Mouse (Mus musculus): ENCODE measurements around the gene Mgat4e.

DNA sequence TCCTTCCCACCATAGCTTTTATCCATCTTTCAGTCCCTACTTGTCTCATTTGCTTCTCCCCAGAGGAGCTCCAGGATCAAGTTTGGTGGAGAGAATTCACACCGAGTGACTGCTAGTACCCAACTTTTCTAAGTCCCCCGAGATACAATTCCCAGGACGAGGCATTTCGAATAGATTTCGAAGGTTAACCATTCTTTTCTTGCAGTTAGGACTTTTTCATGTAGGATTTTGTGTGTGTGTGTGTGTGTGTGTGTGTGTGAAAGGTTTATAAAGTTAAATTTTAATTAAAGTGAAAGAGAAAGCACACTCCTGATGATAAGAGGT lies 54.3 kb downstream of the Mgat4e start:
- TF ChIP-seq CTCF (IDR thresholded peaks at IDR 0.05; ENCODE audit: extremely low read depth, insufficient read depth, low read length) (no peak), POLR2A (IDR thresholded peaks at IDR 0.05; ENCODE audit: extremely low read depth, insufficient read depth, low read length) (no peak)

Data from cortical plate, adult 2 months (tissue).